Mouse (Mus musculus): ENCODE results near the gene Pla2g2d. TPM values are rescaled to one million over a fixed set of nuclear protein-coding genes. Genes with fewer than 3 reads are reported as not detected.

The Pla2g2d gene
- polyA plus RNA-seq, 1 experiment from 2014 or later = 0.21 TPM

GRCm38 (mm10) chr4:138752603-138753002 is 22.9 kb upstream of the Pla2g2d start:
- Histone ChIP-seq H3K9ac (no peak overlapping the region), H3K9me3 (replicated peaks) (no peaks in the 10 kb centered on the region), H3K27me3 (no peaks in the 10 kb centered on the region), H3K4me3 (replicated peaks) (no peak overlapping the region), H3K4me2 (no peak overlapping the region), H3K27ac (no peak overlapping the region), H3K36me3 (no peaks in the 10 kb centered on the region), H3K4me1 (peaks cover 20% of the 10 kb centered on the region)
- ATAC-seq (replicated peaks; ENCODE audit: low FRiP score) = no peak
- 96% methylated on average over 6 of the region's 6 CpGs for WGBS

DNA sequence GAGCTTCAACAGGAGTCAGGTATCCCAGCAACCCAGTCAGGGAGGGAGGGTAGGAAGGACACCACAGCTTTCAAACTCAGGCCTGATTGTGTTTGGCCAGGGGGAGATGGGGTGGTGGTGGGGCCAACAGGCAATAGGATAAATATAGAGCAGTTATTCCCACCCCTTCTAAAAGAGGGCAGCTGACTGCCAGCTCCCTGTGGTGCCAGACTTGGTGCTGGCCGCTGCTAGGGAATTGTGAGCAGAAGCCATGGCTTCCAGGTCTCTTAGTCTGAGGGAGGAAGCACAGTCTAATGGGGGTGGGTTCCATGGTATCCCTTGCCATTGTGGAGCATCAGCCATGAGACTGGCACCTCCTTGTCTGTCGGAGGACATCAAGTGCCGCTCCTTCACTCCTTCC is 21.9 kb upstream of the Pla2g2d start:
- Histone ChIP-seq H3K9ac (no peak overlapping the region), H3K27me3 (no peaks in the 10 kb centered on the region), H3K9me3 (replicated peaks) (no peaks in the 10 kb centered on the region), H3K4me2 (no peak overlapping the region), H3K4me3 (replicated peaks) (no peak overlapping the region), H3K4me1 (peaks cover 15% of the 10 kb centered on the region), H3K27ac (no peak overlapping the region), H3K36me3 (no peaks in the 10 kb centered on the region)
- 95% methylated on average over 3 of the region's 3 CpGs for WGBS
- ATAC-seq (replicated peaks; ENCODE audit: low FRiP score) = no peak

GRCm38 (mm10) chr4:138754432-138754831 is 21.1 kb upstream of the Pla2g2d start:
- Histone ChIP-seq H3K4me1 (peaks cover 10% of the 10 kb centered on the region; the same call in 1 of the 2 replicates), H3K36me3 (no peaks in the 10 kb centered on the region), H3K9ac (no peak overlapping the region), H3K4me2 (no peak overlapping the region), H3K27ac (no peak overlapping the region), H3K9me3 (replicated peaks) (no peaks in the 10 kb centered on the region), H3K27me3 (no peaks in the 10 kb centered on the region), H3K4me3 (replicated peaks) (no peak overlapping the region)
- ATAC-seq (replicated peaks; ENCODE audit: low FRiP score) = no peak
- WGBS = 82% methylated on average over 9 of the region's 9 CpGs

DNA sequence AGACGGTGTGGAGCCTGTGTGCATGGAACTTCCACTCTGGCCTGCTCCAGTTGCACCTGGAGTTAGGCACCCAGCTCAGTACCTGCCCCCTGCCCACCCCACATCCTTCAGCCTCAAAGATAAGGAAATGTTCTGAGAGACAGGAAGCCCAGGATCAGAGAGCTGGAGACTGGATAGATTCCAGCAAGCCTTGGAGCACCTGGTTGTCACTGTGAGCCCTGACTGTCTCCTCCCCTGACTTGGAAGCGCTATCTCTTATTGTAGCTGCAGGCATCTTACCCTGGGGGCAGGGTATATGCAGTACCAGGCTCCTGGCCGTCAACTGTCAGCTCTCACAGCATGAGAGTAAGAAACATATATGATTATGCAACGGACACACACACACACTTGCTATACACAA is 20.1 kb upstream of the Pla2g2d start:
- Histone ChIP-seq H3K4me2 (no peak overlapping the region), H3K9ac (no peak overlapping the region), H3K27me3 (no peaks in the 10 kb centered on the region), H3K4me3 (replicated peaks) (no peak overlapping the region), H3K36me3 (no peaks in the 10 kb centered on the region), H3K27ac (no peak overlapping the region), H3K9me3 (replicated peaks) (no peaks in the 10 kb centered on the region), H3K4me1 (peaks cover 10% of the 10 kb centered on the region; the same call in 1 of the 2 replicates)
- 64% methylated on average over 4 of the region's 4 CpGs for WGBS
- ATAC-seq (replicated peaks; ENCODE audit: low FRiP score) = no peak

DNA sequence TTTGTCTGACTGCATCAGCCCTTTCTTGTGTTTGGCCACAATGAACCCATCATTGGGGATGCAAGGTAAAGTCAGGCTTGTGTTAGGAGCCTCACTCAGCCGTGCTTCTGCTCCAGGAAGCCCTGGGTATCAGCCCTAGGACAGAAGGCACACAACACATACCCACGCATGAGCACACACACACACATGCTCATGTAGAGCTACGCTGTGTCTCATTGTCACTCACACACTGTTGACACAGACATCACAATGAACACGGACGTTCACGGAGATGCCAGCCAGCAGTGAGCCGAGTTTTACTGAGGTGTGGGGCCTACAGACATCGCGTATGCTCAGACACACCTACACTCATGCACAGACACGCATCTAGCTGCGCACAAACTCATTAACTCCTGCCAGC is 19.6 kb upstream of the Pla2g2d start:
- no peak overlapping the region for H3K4me2 ChIP-seq
- H3K36me3 ChIP-seq = no peaks in the 10 kb centered on the region
- H3K9me3 ChIP-seq (replicated peaks) = no peaks in the 10 kb centered on the region
- H3K9ac ChIP-seq = no peak overlapping the region
- peaks cover 12% of the 10 kb centered on the region; the same call in 1 of the 2 replicates for H3K4me1 ChIP-seq
- H3K4me3 ChIP-seq (replicated peaks) = no peak overlapping the region
- no peaks in the 10 kb centered on the region for H3K27me3 ChIP-seq
- H3K27ac ChIP-seq = no peak overlapping the region
- WGBS = 87% methylated on average over 11 of the region's 11 CpGs
- no peak for ATAC-seq (replicated peaks; ENCODE audit: low FRiP score)

DNA sequence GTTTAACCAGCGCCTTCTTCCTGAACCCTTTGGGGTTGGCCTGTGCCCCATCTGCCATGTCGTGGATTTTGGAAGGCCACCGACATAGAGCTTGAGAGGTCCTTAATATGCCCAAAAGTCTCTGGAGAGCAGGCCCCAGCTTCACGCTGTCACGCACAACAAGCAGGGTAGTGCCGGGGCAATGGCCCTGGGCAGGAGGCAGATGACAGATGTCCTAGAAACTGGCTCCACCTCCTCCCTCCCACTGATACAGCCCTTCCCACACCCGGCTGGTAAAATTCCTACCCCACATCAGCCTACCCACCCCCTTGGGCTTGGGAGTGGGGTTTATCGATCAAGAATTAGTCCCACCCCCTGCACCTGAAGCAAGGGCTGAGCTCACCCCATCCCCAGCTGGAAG is 18.1 kb upstream of the Pla2g2d start, which contains the start of gene Pla2g2f:
Pla2g2f (minus strand) TSS at position 211 of the 400 bp plus-strand sequence.
- Histone ChIP-seq H3K27ac (no peak within 1 kb of the TSS), H3K9ac (no peak within 1 kb of the TSS)
- WGBS = 72% methylated on average over 8 of the region's 8 CpGs

DNA sequence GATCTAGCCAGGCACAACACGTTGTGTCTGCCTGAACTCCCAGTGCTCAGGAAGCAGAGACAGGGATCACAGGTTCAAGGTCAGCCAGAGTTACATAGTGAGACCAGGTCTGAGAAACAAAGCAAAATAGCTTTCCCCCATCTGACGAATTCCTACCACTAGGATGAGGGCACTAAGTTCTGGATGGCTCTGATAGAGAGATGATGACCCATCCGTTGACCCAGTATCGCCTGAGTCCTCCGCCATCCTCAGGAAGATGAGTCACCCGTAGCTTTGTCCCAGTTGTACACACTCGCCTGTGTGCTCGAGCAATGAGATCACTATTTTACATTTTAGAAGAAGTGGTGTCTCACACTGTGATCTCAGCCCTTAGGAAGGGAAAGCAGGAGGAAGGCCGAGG is 13.3 kb upstream of the Pla2g2d start:
- 74% methylated on average over 9 of the region's 9 CpGs for WGBS

More for the DNA sequence above, 18.1 kb upstream of the Pla2g2d start, which contains the start of gene Pla2g2f:
- peaks cover 12% of the 10 kb centered on the region; the same call in 1 of the 2 replicates for H3K4me1 ChIP-seq
- H3K36me3 ChIP-seq = no peaks in the 10 kb centered on the region
- no peak for ATAC-seq (replicated peaks; ENCODE audit: low FRiP score)
- no peak within 1 kb of the TSS for H3K4me2 ChIP-seq
- no peak within 1 kb of the TSS for H3K4me3 ChIP-seq (replicated peaks)
- H3K27me3 ChIP-seq = no peaks in the 10 kb centered on the region
- H3K9me3 ChIP-seq (replicated peaks) = no peaks in the 10 kb centered on the region

DNA sequence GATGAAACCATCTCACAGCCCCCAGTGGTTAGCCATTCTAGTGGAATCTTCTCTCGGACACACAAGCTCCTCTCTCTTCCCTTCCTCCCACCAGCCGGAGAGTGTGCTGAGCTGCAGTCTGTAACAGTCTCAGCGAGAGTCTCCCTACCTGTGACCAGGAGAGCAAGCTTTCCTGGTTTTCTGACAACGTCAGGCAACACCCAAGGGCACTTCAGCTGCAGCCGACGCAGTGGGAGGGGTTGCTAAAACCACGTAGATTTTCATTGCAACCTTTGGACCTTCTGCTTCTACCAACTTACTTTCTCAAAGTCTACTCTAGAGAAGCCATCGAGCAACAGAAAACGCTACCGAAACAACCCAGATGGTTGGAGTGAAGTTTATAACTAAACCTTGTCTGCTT is 3.6 kb upstream of the Pla2g2d start:
- Histone ChIP-seq H3K9me3 (replicated peaks) (no peaks in the 10 kb centered on the region), H3K9ac (no peak overlapping the region), H3K4me2 (no peak overlapping the region), H3K36me3 (no peaks in the 10 kb centered on the region), H3K27ac (no peak overlapping the region), H3K27me3 (0 out of 2 replicates have a peak, but pooled peaks cover 3% of the 10 kb centered on the region), H3K4me1 (no peaks in the 10 kb centered on the region), H3K4me3 (replicated peaks) (no peak overlapping the region)
- WGBS = 83% methylated on average over 10 of the region's 10 CpGs
- ATAC-seq (replicated peaks; ENCODE audit: low FRiP score) = no peak

More for the DNA sequence above, 13.3 kb upstream of the Pla2g2d start:
- H3K4me2 ChIP-seq = no peak overlapping the region
- H3K4me3 ChIP-seq (replicated peaks) = no peak overlapping the region
- H3K4me1 ChIP-seq = 0 out of 2 replicates have a peak, but pooled peaks cover 5% of the 10 kb centered on the region
- ATAC-seq (replicated peaks; ENCODE audit: low FRiP score) = no peak
- H3K9me3 ChIP-seq (replicated peaks) = no peaks in the 10 kb centered on the region
- H3K27me3 ChIP-seq = no peaks in the 10 kb centered on the region
- H3K9ac ChIP-seq = no peak overlapping the region
- no peaks in the 10 kb centered on the region for H3K36me3 ChIP-seq
- no peak overlapping the region for H3K27ac ChIP-seq

- no peaks in the 10 kb centered on the region for H3K36me3 ChIP-seq
- H3K4me2 ChIP-seq = no peak overlapping the region
- 0 out of 2 replicates have a peak, but pooled peaks cover 2% of the 10 kb centered on the region for H3K4me1 ChIP-seq
- no peak overlapping the region for H3K4me3 ChIP-seq (replicated peaks)
- no peak overlapping the region for H3K9ac ChIP-seq
- H3K27me3 ChIP-seq = 0 out of 2 replicates have a peak, but pooled peaks cover 3% of the 10 kb centered on the region
- WGBS = 62% methylated on average over 5 of the region's 5 CpGs
- no peaks in the 10 kb centered on the region for H3K9me3 ChIP-seq (replicated peaks)
- no peak overlapping the region for H3K27ac ChIP-seq
- ATAC-seq (replicated peaks; ENCODE audit: low FRiP score) = no peak
These were observed 3.1 kb upstream of the Pla2g2d start for GRCm38 (mm10) chr4:138772386-138772785.

GRCm38 (mm10) chr4:138777417-138778407 is 2.2 kb downstream of the Pla2g2d start:
- Histone ChIP-seq H3K36me3 (no peaks in the 10 kb centered on the region), H3K27me3 (0 out of 2 replicates have a peak, but pooled peaks cover 3% of the 10 kb centered on the region), H3K9ac (no peak overlapping the region), H3K4me3 (replicated peaks) (no peak overlapping the region), H3K4me2 (no peak overlapping the region), H3K27ac (no peak overlapping the region), H3K9me3 (replicated peaks) (no peaks in the 10 kb centered on the region), H3K4me1 (peaks cover 9% of the 10 kb centered on the region; the same call in 1 of the 2 replicates)
- WGBS = 31% methylated on average over 20 of the region's 20 CpGs
- ATAC-seq (replicated peaks; ENCODE audit: low FRiP score) = no peak

DNA sequence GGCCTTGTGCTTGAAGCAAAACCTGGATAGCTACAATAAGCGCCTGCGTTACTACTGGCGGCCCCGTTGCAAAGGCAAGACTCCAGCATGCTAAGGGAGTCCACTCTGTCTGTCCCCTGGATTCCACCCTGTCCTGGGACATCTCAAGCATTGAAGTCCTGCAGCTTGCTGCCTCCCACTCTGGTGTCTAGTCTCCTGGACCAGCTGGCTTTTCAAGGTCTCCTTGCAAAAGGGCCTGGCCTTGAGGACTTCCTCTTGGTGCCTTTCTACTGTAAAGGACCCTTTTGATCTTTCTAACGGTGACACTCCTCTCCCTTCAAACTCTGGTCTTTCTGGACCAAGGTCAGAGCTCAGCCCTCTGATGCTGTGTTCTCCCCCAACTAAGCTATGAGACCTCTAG is 4.8 kb downstream of the Pla2g2d start:
- Histone ChIP-seq H3K27ac (no peak overlapping the region), H3K9me3 (replicated peaks) (no peaks in the 10 kb centered on the region), H3K9ac (no peak overlapping the region), H3K4me3 (replicated peaks) (no peak overlapping the region), H3K4me1 (peaks cover 9% of the 10 kb centered on the region; the same call in 1 of the 2 replicates), H3K27me3 (peaks cover 7% of the 10 kb centered on the region; the same call in 1 of the 2 replicates), H3K4me2 (no peak overlapping the region), H3K36me3 (no peaks in the 10 kb centered on the region)
- WGBS = 81% methylated on average over 5 of the region's 5 CpGs
- ATAC-seq (replicated peaks; ENCODE audit: low FRiP score) = no peak

DNA sequence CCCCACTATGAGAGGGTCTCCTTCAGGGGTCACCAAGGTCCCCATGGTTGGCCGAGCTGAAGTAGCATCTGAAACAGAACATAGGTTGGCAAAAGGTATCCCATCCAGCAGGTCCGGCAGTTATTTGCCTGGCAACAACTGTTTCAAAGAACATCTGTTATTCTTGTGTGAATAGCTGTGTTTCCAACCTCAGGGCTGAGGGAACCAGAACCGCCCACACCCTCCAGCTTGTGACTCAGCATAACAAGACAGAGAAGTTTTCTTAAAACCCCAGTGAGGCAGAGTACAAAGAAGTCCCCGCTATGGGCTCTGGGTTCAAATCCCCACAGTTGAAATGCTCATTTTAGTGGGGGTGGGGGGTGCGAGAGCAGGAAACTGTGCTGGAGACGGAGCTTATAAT is 6.6 kb downstream of the Pla2g2d start:
- no peak overlapping the region for H3K27ac ChIP-seq
- 76% methylated on average over 6 of the region's 6 CpGs for whole genome bisulfite sequencing
- H3K9ac ChIP-seq = no peak overlapping the region
- H3K27me3 ChIP-seq = peaks cover 4% of the 10 kb centered on the region; the same call in 1 of the 2 replicates
- no peak for ATAC-seq (replicated peaks; ENCODE audit: low FRiP score)
- no peaks in the 10 kb centered on the region for H3K9me3 ChIP-seq (replicated peaks)
- H3K4me1 ChIP-seq = peaks cover 15% of the 10 kb centered on the region
- H3K4me2 ChIP-seq = no peak overlapping the region
- no peak overlapping the region for H3K4me3 ChIP-seq (replicated peaks)
- no peaks in the 10 kb centered on the region for H3K36me3 ChIP-seq

Data from kidney, embryonic 15.5 days (tissue).